Mouse (Mus musculus) lung, embryonic 16.5 days (tissue): ENCODE results near the gene Bcap29. TPM values are rescaled to one million over a fixed set of nuclear protein-coding genes. Genes with fewer than 3 reads are reported as not detected.

Source experiments
- ATAC-seq: fragments of 200-750 bp; cut with Nextera tagmentation; 2 replicates; pipeline ENCODE4 v1.8.0; 2017; ENCODE audit warnings: low read depth, mild to moderate bottlenecking, moderate library complexity
- H3K27ac ChIP-seq: fragments of 300-500 bp; sonication (generic); 2 replicates; pipeline ENCODE4 v1.5.1; 2014; ENCODE audit warnings: mild to moderate bottlenecking, control low read depth, low read length
- H3K27me3 ChIP-seq: fragments of 300-500 bp; sonication (generic); 2 replicates; pipeline ENCODE4 v1.6.1; 2014; ENCODE audit warnings: low read depth, low read length, mixed read lengths; ENCODE audit not compliant: control insufficient read depth, insufficient read depth
- H3K36me3 ChIP-seq: fragments of 300-500 bp; sonication (generic); 2 replicates; pipeline ENCODE4 v1.6.1; 2014; ENCODE audit warnings: low read length; ENCODE audit not compliant: control insufficient read depth, insufficient read depth
- H3K4me1 ChIP-seq: fragments of 300-500 bp; sonication (generic); replicated peaks from 2 replicates; pipeline ENCODE4 v1.6.1; 2014; ENCODE audit warnings: low read length, mixed read lengths; ENCODE audit not compliant: control insufficient read depth, insufficient read depth
- H3K4me2 ChIP-seq: fragments of 300-500 bp; sonication (generic); 2 replicates; pipeline ENCODE4 v1.6.1; 2014; ENCODE audit warnings: low read depth, low read length, control low read depth
- H3K4me3 ChIP-seq: fragments of 300-500 bp; sonication (generic); 2 replicates; pipeline ENCODE4 v1.5.1; 2014; ENCODE audit warnings: mild to moderate bottlenecking, low read length, control low read depth
- H3K9ac ChIP-seq: fragments of 300-500 bp; sonication (generic); 2 replicates; pipeline ENCODE4 v1.6.1; 2014; ENCODE audit warnings: low read length, control low read depth
- H3K9me3 ChIP-seq: fragments of 300-500 bp; sonication (generic); 2 replicates; pipeline ENCODE4 v1.6.1; 2016; ENCODE audit warnings: low read length; ENCODE audit not compliant: control insufficient read depth
- WGBS: fragments of 180-500 bp; shearing (Covaris S2); extraction: QIAGEN DNeasy Blood & Tissue Kit; methylation state at CpG from one replicate; pipeline ENCODE4 v1.1.7; 2014; 5-methylcytosine and 5-hydroxymethylcytosine counted together
- polyA plus RNA-seq: library from polyadenylated mRNA; unstranded; fragments of >200 nt; fragmentation: Nextera tagmentation; extraction: Ambion mirVana; gene quantifications from 2 replicates; pipeline ENCODE4 v1.2.1, GENCODE M21; 2015

Gene Bcap29
- polyA plus RNA-seq, 1 experiment from 2014 or later, result 31.2 TPM

GRCm38 (mm10) chr12:31560712-31561111 is 73.7 kb downstream of the Bcap29 start:
- no peak for ATAC-seq
- H3K9me3 ChIP-seq, result no peaks in the 10 kb centered on the region
- H3K27me3 ChIP-seq, result peaks cover 31% of the 10 kb centered on the region
- peaks cover 6% of the 10 kb centered on the region; the same call in 1 of the 2 replicates for H3K4me1 ChIP-seq
- no peak overlapping the region for H3K9ac ChIP-seq
- H3K4me3 ChIP-seq, result no peak overlapping the region
- no peak overlapping the region for H3K27ac ChIP-seq
- no peak overlapping the region for H3K4me2 ChIP-seq
- no peaks in the 10 kb centered on the region for H3K36me3 ChIP-seq
- WGBS, result 62% methylated on average over 5 of the region's 5 CpGs

- no peak for ATAC-seq
- H3K36me3 ChIP-seq, result no peaks in the 10 kb centered on the region
- no peak overlapping the region for H3K9ac ChIP-seq
- no peak overlapping the region for H3K4me2 ChIP-seq
- H3K4me1 ChIP-seq, result peaks cover 6% of the 10 kb centered on the region; the same call in 1 of the 2 replicates
- H3K4me3 ChIP-seq, result peak overlapping the region; percentile 51; the same call in 1 of the 2 replicates
- H3K27ac ChIP-seq, result no peak overlapping the region
- H3K27me3 ChIP-seq, result peaks cover 33% of the 10 kb centered on the region
- WGBS, result 10% methylated on average over 5 of the region's 5 CpGs
- H3K9me3 ChIP-seq, result no peaks in the 10 kb centered on the region
Observed at GRCm38 (mm10) chr12:31560002-31560401, 74.5 kb downstream of the Bcap29 start.

- H3K9ac ChIP-seq, result no peak overlapping the region
- H3K4me1 ChIP-seq, result peaks cover 2% of the 10 kb centered on the region; the same call in 1 of the 2 replicates
- H3K27me3 ChIP-seq, result peaks cover 21% of the 10 kb centered on the region
- no peaks in the 10 kb centered on the region for H3K36me3 ChIP-seq
- no peak for ATAC-seq
- no peaks in the 10 kb centered on the region for H3K9me3 ChIP-seq
- no peak overlapping the region for H3K27ac ChIP-seq
- no peak overlapping the region for H3K4me2 ChIP-seq
- 61% methylated on average over 1 of the region's 1 CpGs for WGBS
- no peak overlapping the region for H3K4me3 ChIP-seq
Observed at GRCm38 (mm10) chr12:31554371-31554770, 80.1 kb downstream of the Bcap29 start.

GRCm38 (mm10) chr12:31551252-31551651 is 83.2 kb downstream of the Bcap29 start:
- Histone ChIP-seq H3K36me3 (no peaks in the 10 kb centered on the region), H3K9me3 (no peaks in the 10 kb centered on the region), H3K4me2 (no peak overlapping the region), H3K9ac (no peak overlapping the region), H3K4me1 (no peaks in the 10 kb centered on the region), H3K27me3 (peaks cover 5% of the 10 kb centered on the region; the same call in 1 of the 2 replicates), H3K4me3 (no peak overlapping the region), H3K27ac (no peak overlapping the region)
- no peak for ATAC-seq
- 79% methylated on average over 1 of the region's 1 CpGs for WGBS

- no peaks in the 10 kb centered on the region for H3K4me1 ChIP-seq
- H3K4me3 ChIP-seq, result no peak overlapping the region
- H3K27ac ChIP-seq, result no peak overlapping the region
- ATAC-seq, result no peak
- no peaks in the 10 kb centered on the region for H3K36me3 ChIP-seq
- H3K9ac ChIP-seq, result no peak overlapping the region
- H3K27me3 ChIP-seq, result no peaks in the 10 kb centered on the region
- WGBS, result 33% methylated on average over 1 of the region's 1 CpGs
- H3K4me2 ChIP-seq, result no peak overlapping the region
- no peaks in the 10 kb centered on the region for H3K9me3 ChIP-seq
Observed at GRCm38 (mm10) chr12:31546061-31546460, 88.4 kb downstream of the Bcap29 start.

GRCm38 (mm10) chr12:31545219-31545618 is 89.2 kb downstream of the Bcap29 start:
- H3K4me3 ChIP-seq, result no peak overlapping the region
- no peak overlapping the region for H3K4me2 ChIP-seq
- H3K27ac ChIP-seq, result no peak overlapping the region
- H3K27me3 ChIP-seq, result no peaks in the 10 kb centered on the region
- no peaks in the 10 kb centered on the region for H3K4me1 ChIP-seq
- H3K9ac ChIP-seq, result no peak overlapping the region
- H3K36me3 ChIP-seq, result no peaks in the 10 kb centered on the region
- ATAC-seq, result no peak
- WGBS, result 49% methylated on average over 2 of the region's 2 CpGs
- no peaks in the 10 kb centered on the region for H3K9me3 ChIP-seq

- H3K4me3 ChIP-seq, result no peak overlapping the region
- no peak overlapping the region for H3K27ac ChIP-seq
- no peaks in the 10 kb centered on the region for H3K27me3 ChIP-seq
- no peak for ATAC-seq
- WGBS, result 64% methylated on average over 5 of the region's 5 CpGs
- no peaks in the 10 kb centered on the region for H3K9me3 ChIP-seq
- H3K4me1 ChIP-seq, result no peaks in the 10 kb centered on the region
- no peak overlapping the region for H3K4me2 ChIP-seq
- no peaks in the 10 kb centered on the region for H3K36me3 ChIP-seq
- no peak overlapping the region for H3K9ac ChIP-seq
Observed at GRCm38 (mm10) chr12:31541541-31541940, 92.9 kb downstream of the Bcap29 start.

Other genes with a start within 250 kb of the Bcap29 start
- 0.13 TPM in 1 of 2 replicates, not detected in the other for gene Slc26a3, start 243.8 kb downstream of the Bcap29 start, polyA plus RNA-seq
- gene Cbll1, start 135.0 kb downstream of the Bcap29 start, polyA plus RNA-seq, result 11.1 and 16.6 TPM in 2 replicates
- not detected in 2 replicates for gene Slc26a4, start 74.7 kb downstream of the Bcap29 start, polyA plus RNA-seq
- 9.6 and 10.9 TPM in 2 replicates for gene Dus4l, start 20.2 kb upstream of the Bcap29 start, polyA plus RNA-seq
- 27.6 and 27.8 TPM in 2 replicates for gene Cog5, start 20.2 kb upstream of the Bcap29 start, polyA plus RNA-seq
- gene Gpr22, start 79.3 kb upstream of the Bcap29 start, polyA plus RNA-seq, result 0.72 and 0.79 TPM in 2 replicates